Mouse (Mus musculus) testis, adult 2 months (tissue): ENCODE measurements at regions not wholly inside any gene's neighbourhood (a gene's known extent, or its start where the extent isn't known, plus 50 kb on each side); places are given as distances from the start of the nearest gene placed in this dataset.

Experiments
- H3K27ac ChIP-seq: fragments of 200-500 bp; 2 replicates; pipeline ENCODE4 v1.5.1; 2012; ENCODE audit warnings: low read depth, low read length; ENCODE audit not compliant: control insufficient read depth, insufficient read depth
- H3K27me3 ChIP-seq: fragments of 200-500 bp; 2 replicates; pipeline ENCODE4 v1.6.1; 2012; ENCODE audit warnings: mild to moderate bottlenecking, low read length, moderate library complexity; ENCODE audit not compliant: control insufficient read depth, insufficient read depth
- H3K36me3 ChIP-seq: fragments of 200-500 bp; 2 replicates; pipeline ENCODE4 v1.6.1; 2012; ENCODE audit warnings: mild to moderate bottlenecking, low read length; ENCODE audit not compliant: control insufficient read depth, insufficient read depth
- H3K4me1 ChIP-seq: fragments of 200-500 bp; 2 replicates; pipeline ENCODE4 v1.6.1; 2012; ENCODE audit warnings: low read length; ENCODE audit not compliant: control insufficient read depth, insufficient read depth
- H3K4me3 ChIP-seq: fragments of 200-500 bp; 2 replicates; pipeline ENCODE4 v1.5.1; 2012; ENCODE audit warnings: low read depth, mild to moderate bottlenecking, low read length, moderate library complexity, mixed read lengths; ENCODE audit not compliant: control insufficient read depth
- CTCF ChIP-seq: fragments of 200-500 bp; IDR thresholded peaks from 2 replicates; pipeline ENCODE4 v1.5.1; 2012; ENCODE audit warnings: low read depth, mild to moderate bottlenecking, inconsistent platforms, low read length, moderate library complexity; ENCODE audit not compliant: control insufficient read depth, insufficient read depth, insufficient replicate concordance
- POLR2A ChIP-seq: fragments of 200-500 bp; IDR thresholded peaks from 2 replicates; pipeline ENCODE4 v1.6.1; 2012; ENCODE audit warnings: low read depth, mild to moderate bottlenecking, inconsistent platforms, low read length, moderate library complexity; ENCODE audit not compliant: control insufficient read depth

- Histone ChIP-seq H3K27ac (no peak overlapping the region), H3K36me3 (no peaks in the 10 kb centered on the region), H3K4me3 (no peak overlapping the region), H3K4me1 (no peaks in the 10 kb centered on the region; the same call in 1 of the 2 replicates), H3K27me3 (no peaks in the 10 kb centered on the region)
- TF ChIP-seq CTCF (no peak), POLR2A (no peak)
These were observed 120.4 kb upstream of the Cadm1 start for GRCm38 (mm10) chr9:47409579-47409978.

DNA sequence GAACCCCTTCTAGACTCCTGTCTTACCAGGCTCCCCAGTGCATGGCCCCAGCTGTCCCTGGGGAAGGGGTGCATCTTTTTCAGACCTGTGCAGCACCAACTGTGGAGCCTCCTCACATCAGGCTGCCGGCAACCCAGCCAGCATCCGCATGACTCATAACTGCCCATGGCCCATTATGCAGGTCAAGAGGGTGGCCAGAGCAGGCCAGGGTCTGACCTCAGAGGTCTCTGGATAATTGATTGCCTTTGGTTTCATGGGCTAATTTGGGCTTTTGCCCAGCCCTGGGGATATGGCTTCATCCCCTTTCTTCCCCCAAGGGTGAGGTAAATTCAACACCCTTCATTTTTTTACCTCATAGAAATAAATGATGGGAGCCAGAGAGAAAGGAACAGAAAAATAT, 117.2 kb upstream of the Cadm1 start:
- H3K4me3 ChIP-seq, result no peak overlapping the region
- H3K36me3 ChIP-seq, result no peaks in the 10 kb centered on the region
- no peaks in the 10 kb centered on the region for H3K27me3 ChIP-seq
- no peak for TF ChIP-seq CTCF
- TF ChIP-seq POLR2A, result no peak
- no peak overlapping the region for H3K27ac ChIP-seq
- H3K4me1 ChIP-seq, result no peaks in the 10 kb centered on the region

DNA sequence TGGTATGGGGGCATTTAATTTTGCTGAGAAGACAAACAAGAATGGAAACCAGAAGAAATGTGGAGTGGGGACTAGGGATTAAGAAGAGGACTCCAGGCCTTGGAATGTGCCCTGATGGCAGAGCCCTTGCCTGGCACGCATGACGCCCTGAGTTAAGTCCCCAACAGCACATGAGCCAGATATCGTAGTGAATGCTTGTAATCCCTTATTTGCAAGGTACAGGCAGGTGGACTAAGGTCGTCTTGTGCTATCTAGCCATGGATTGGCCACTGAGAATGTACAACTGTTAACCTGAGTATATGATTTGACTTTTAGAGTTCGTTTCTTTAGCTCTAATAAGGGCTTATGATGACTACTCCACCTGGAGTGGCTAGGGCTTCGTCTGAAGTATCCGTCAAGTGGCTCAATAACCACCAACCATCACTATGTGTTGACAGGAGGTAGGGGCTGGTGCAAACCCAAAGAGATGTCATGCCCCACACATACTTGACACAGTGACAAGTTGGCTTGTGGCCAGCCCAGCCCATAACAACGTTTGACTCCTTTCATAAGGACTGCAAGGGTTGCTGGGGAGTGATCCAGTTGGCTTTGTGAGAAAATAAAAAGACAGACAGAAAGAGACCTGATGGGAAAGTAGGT, 115.5 kb upstream of the Cadm1 start:
- H3K27ac ChIP-seq, result no peak overlapping the region
- H3K27me3 ChIP-seq, result no peaks in the 10 kb centered on the region
- no peak for TF ChIP-seq POLR2A
- no peaks in the 10 kb centered on the region for H3K36me3 ChIP-seq
- H3K4me3 ChIP-seq, result no peak overlapping the region
- no peaks in the 10 kb centered on the region for H3K4me1 ChIP-seq

- H3K27ac ChIP-seq, result no peak overlapping the region
- no peaks in the 10 kb centered on the region for H3K4me1 ChIP-seq
- no peak overlapping the region for H3K4me3 ChIP-seq
- H3K36me3 ChIP-seq, result no peaks in the 10 kb centered on the region
- TF ChIP-seq CTCF (no peak), POLR2A (no peak)
- H3K27me3 ChIP-seq, result no peaks in the 10 kb centered on the region
These were observed 107.8 kb upstream of the Cadm1 start for GRCm38 (mm10) chr9:47422151-47422599.

DNA sequence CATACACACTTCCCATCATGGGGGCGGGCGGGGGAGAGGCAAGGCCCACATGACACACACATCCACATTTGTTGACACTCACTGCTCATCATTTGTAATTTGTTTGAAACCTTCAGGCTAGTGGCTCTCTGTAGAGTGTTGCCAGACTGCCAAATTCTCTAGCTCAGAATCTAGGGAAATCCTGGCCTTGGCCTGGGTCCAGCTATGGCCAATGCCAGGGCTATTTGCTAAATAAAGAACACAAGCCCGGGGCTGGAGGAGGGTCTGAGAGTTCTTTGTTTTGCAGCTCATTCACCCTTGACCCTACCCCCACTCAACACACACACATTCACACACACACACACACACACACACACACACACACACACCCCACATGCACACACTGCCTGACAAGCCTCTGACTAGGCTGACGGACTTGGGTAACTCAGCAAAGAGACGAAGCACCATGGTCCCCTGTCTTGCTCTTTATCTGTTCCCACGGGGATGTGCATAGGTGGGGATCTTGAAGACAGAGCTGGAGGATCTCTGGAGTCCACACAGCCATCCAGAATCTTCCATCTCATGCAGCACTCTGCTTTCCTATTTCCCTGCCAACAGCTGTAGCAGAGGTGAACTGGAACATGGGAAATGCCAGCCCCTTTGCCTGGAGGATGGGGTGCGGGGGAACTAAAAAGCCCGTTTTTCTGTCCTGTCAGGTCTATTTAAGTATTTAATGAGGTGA, 107.1 kb upstream of the Cadm1 start:
- Histone ChIP-seq H3K4me1 (no peaks in the 10 kb centered on the region), H3K4me3 (no peak overlapping the region), H3K27me3 (no peaks in the 10 kb centered on the region), H3K27ac (peak overlapping the region; percentile 23; the same call in 1 of the 2 replicates), H3K36me3 (no peaks in the 10 kb centered on the region)
- no peak for TF ChIP-seq POLR2A
- no peak for TF ChIP-seq CTCF

- H3K4me3 ChIP-seq, result no peak overlapping the region
- TF ChIP-seq POLR2A, result no peak
- no peak for TF ChIP-seq CTCF
- H3K27ac ChIP-seq, result no peak overlapping the region
- H3K4me1 ChIP-seq, result no peaks in the 10 kb centered on the region
- no peaks in the 10 kb centered on the region for H3K27me3 ChIP-seq
- no peaks in the 10 kb centered on the region for H3K36me3 ChIP-seq
These were observed 106.5 kb upstream of the Cadm1 start for GRCm38 (mm10) chr9:47423462-47423832.

DNA sequence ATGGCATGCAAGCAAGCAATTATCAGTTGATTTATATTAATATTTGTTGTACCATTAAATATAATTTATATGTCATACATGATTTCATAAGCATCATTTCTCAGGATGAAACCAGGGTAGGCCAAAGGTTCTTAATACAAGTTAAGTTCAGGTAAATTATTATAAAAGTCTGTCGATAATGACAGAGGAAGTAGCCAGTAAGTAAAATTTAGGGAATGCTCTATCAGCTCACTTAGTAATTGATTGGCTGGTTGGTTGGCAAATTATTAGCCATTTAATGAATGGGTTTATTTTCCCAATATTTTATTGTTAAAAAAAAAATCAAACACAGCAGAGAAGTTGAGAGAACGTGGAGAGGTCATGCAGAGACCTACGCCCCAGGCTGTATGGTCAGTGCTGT, 105.8 kb upstream of the Cadm1 start:
- Histone ChIP-seq H3K27me3 (no peaks in the 10 kb centered on the region), H3K27ac (no peak overlapping the region), H3K4me1 (no peaks in the 10 kb centered on the region), H3K4me3 (no peak overlapping the region), H3K36me3 (no peaks in the 10 kb centered on the region)
- TF ChIP-seq CTCF (no peak), POLR2A (no peak)
